Mouse (Mus musculus) left cerebral cortex, postnatal 36 days (tissue): ENCODE data around the gene Tdrd12. TPM values are rescaled to one million over a fixed set of nuclear protein-coding genes. Genes with fewer than 3 reads are reported as not detected.
"Not testable (repeated sequence)": the region's sequence is repeated elsewhere in the genome, so short reads cannot be mapped to it uniquely, and the experiment has no call there.

ENCODE experiments used
- DNase-seq, 2 experiments: peaks; one replicate each; pipeline ENCODE4 v3.0.0; 2021 to 2022; ENCODE audit warnings: low spot score in 2 of 2, mixed read lengths in 1 of 2
- intact Hi-C: fragments of 180-260 bp; cut with DNase I; formaldehyde crosslinking; loops from one replicate; pipeline ENCODE4 v1.15.1; 2025
- total RNA-seq, 2 experiments: library from RNA; stranded (reverse); gene quantifications; 2 replicates each; pipeline ENCODE4 v1.2.3; 2021

Gene Tdrd12
- total RNA-seq, result under 1 TPM; 0.29 to 0.94 TPM

DNA sequence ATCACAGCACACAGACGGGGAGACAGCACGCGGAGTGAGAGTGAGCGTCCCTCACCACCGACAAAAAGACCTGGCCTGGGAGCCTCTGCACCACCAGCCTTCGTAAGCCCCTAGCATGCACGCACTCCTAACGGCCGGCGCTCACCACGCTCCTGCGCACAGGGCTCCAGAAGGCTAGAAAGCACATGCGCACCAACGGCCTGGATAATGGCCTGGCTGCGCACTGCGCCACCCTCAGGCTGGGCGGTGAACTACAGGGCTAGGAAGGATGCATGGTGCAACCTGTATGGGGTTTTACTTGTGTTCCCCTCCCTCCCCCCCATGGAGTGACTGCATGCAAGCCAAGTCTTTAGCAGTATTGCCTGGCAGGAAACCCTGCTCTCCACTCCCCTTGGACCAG is at the start of gene Tdrd12:
Tdrd12 (minus strand) TSS at position 184 of the 400 bp plus-strand sequence.
- DNase-seq, result no peak
- intact Hi-C loops, result no loop called here

DNA sequence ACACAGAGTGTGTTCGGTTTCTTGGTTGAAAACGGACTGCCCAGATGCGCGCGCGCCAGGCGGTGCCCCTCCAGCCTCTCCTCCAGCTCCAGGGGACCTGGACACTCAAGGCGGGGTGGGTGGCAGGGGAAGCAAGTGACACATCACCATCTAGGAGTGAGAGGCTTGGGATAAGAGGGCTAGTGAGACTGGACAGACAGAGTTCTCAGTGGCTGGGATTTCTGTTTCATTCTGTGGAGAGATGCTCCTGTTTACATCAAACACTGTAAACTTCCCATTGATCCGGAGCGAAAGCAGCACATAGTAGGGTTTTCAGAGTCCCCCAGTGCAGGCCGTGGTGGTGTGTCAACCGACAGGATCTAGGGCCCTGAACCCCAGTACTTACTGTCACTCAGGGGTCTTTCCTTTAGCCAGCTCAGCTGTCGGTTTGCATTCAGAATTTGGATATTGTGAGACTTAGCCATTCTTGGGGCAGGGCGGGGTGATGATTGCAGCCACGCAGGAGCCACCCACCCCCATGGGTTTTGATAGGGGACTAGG is 49.4 kb upstream of the Tdrd12 start:
- no peak for DNase-seq
- intact Hi-C loops, result loop anchor here (2.0 kb wide), 1 partner anchor 32 kb away; no protein-coding TSS in a partner anchor

DNA sequence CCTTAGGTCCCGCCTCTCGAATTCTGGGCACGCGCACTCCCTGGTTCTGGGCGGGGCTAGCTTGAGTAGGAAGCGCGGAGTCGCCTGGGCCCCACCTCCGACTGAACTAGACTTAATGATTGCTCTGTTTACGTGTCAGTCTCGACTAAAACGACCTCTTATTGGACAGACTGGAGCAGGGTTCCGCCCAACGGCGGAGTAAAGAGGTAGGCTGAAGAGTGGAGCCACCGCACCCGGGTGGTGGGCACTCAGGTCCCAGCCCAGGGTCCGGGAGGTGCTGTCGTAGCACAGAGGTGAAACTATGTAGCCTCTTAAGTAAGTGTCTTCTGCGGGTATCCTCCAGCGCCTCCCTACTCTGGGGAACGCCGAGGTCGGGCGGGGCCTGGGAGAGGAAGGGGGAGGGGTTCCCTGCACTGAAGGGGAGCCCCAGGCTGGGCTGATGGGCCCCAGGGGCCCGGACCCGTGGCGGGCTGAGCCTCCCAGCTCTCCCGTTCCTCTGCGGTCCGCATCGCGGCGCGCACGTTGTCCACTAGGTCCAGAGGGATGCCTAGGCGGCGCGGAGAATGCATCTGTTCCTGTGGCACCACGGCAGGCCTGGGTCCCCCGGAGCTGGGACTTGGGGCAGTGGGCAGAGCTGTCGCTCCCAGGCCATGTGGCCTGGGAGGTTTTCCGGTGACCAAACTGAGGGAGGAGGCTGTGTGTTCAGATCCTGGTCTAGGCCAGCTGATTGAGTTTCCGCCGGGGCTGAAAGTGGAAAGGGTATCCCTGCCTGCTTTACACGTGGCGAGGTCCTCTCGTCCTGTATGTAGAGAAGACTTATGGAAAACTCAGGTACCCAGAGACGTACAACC is 48.7 kb upstream of the Tdrd12 start, which contains the start of gene Ankrd27:
Ankrd27 (plus strand) TSS at position 190 of the 851 bp plus-strand sequence.
- peak; percentile 92 to 95 for DNase-seq
- intact Hi-C loops, result loop anchor here (2.0 kb wide), 1 partner anchor 31 kb away; no protein-coding TSS in a partner anchor

DNA sequence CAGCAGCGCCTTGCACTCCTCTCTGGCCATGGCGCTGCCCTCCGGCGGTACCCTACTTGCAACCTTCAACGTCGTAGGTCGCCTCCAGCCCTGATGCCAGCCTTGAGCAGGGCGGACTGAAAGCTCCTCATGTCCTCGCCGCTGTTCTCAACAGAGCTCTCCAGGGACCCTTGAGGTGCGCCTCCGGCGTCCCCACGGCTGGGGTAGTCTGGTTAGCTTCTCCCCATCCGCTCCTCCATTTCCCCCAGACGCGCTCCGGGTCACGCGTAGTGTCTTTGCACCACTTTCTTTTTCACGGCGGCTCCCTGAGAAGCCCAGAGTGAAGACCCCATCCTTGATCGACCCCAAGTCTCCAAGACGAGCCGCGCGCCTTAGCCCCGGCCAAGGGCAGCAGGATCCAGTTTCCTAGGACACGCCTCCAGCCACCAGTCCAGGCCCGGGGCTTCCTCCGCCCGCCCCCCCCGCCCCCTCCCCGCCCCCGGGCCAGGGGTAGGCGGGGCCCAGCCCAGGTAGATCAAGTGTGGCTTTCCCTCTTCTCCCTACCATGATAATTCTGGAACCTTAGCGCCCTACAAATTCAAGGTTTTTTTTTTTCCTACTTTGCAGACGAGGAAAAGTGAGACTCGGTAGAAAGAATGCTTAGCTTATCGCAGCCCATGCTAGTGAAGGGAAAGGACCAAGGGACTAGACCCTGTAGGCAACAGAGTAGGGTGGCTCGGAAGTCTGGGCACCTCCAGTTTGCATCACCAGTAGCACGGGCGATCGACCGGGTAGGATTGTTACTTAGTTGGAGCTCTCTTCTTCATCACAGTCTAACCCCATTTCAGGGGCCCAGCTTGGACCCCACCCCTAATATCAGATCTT is 47.9 kb upstream of the Tdrd12 start, which contains the start of gene Rgs9bp:
Rgs9bp (minus strand) TSS at position 392 of the 864 bp plus-strand sequence.
- intact Hi-C loops, result loop anchor here (2.0 kb wide), 1 partner anchor 31 kb away; no protein-coding TSS in a partner anchor
- DNase-seq, result no peak

DNA sequence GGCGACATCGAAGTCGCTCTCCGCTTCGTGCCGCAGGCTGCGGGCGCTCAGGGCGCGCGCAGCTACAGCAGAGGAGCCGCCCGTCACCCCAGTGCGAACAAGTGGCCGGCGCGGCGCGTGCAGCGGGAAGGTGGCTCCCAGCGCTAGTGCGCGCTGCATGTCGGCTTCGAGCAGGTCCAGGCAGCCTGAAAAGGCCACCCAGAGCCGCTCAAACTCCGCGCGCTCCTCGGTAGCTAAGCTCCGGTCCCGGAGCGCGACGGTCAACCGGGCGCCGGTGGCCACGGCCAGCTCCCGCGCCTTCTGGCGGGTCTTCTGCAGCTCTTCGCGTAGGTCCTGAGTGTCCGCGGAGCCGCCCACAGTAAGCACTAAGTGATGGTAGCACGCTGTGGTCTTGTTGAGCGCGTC is 47.2 kb upstream of the Tdrd12 start:
- peak in 1 of 2 experiments; percentile 34 for DNase-seq
- intact Hi-C loops, result no loop called here

DNA sequence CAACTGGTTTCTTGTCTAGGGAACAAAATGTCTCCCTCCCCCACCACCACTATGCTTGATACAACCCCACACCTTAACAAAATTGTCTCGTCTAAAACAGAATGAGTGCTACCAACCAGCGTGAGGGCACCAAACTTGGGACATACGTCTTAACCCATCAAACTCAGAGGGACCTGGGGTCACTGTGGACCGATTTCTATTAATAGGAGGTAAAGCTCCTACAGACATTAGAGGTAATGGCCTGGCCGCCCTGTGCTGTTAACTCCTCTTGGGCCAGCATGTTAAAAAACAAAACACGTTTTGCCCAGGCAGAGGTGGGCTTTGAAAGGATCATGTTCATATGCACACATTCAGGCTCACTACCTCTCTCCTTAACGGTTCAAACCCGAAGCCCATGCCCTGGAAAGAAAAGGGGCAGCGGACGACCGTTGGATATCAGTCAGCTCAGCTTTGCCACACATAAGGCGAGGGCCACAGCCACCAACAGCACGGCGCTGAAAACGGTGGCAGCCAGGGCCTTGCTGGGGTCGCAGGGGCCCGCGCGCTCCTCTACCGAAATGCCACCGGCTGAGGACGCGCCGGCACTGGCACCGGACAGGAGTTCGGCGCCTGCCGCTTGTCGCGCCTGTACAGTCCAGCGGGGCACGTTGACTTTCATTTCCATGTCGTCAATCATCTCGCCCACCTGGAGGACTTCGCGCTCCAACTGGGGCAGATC is 46.7 kb upstream of the Tdrd12 start:
- intact Hi-C loops, result no loop called here
- DNase-seq, result no peak

DNA sequence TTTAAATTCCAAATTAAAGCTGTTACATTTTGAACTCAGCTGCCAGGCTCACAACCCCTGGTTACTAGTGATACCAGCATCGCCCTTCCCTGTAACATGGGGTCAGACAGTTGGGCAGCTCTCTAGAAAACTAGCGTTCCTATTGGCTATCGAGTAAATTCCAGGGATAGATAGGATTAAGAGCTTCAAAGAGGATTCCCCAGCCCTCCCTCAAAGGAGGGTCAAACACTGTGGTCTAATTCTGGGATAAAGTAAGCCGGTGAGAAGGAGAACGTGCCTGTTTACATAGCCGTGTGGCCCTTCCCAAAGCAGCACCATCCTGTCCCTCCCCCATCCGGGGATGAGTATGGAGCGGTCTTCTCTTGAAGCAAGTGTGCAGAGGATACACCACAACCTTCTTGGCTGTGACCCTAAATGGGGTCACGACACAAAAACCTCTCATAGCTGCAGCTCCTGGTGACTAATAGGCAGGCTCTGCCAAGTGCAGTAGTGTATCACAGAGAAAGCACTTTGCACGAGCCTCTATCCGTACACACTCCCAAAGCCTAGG is 46.0 kb upstream of the Tdrd12 start:
- intact Hi-C loops, result no loop called here
- no peak for DNase-seq

DNA sequence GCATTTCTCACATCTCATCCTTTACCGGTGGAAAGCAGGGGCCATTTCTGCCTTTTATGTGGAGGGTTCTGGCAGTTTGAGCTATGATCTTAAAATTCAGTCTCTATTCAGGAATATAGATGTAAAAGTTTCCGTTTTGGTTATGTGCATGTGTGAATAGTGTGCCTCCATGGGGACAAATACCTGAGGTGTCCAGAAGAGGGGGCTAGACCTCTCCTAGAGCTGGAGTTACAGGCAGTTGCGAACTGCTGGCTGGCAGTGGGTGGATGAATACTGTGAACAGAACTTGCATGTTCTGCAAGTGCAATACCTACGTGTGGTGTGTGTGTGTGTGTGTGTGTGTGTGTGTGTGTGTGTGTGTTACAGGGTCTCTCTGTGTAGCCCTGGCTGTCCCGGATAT is 45.2 kb upstream of the Tdrd12 start:
- intact Hi-C loops, result no loop called here
- no peak for DNase-seq

DNA sequence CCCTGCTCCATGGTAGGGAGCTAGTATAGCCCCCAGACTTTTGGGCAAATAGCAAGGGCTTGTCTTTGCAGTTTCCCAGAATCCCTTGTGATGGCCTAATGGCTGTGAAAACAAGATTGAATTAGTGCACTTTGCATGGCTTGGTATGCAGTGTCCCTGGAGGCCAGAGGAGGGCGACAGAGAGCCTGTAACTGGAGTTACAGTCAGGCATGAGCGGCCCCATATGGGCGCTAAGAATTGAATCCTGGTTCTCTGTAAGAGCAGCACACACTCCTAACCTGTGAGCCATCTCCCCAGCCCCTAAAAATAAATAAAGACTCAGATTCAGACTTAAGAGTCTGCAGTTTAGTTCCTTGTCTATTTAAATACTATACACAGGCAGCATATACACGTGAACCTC is 42.3 kb upstream of the Tdrd12 start:
- DNase-seq, result no peak
- intact Hi-C loops, result no loop called here

DNA sequence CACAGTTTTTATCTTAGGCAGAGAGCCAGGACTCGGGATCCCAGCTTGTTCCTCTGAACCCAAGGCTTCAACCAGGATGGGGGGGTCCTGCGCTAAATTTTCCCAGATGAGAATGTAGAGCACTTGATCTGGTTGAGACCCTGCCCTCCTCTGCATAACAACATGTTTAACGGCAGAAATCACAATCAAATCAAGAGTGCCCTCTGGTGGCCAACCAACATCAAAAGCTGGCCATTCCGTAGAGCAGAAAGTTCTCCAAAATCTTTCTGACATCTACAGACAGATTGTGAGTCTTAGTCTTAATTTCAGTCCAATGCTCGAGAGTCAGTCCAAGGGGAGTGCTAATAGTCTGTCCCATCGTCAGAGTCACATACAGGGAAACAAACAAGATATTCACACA is 33.3 kb upstream of the Tdrd12 start:
- intact Hi-C loops, result not testable (repeated sequence)

DNA sequence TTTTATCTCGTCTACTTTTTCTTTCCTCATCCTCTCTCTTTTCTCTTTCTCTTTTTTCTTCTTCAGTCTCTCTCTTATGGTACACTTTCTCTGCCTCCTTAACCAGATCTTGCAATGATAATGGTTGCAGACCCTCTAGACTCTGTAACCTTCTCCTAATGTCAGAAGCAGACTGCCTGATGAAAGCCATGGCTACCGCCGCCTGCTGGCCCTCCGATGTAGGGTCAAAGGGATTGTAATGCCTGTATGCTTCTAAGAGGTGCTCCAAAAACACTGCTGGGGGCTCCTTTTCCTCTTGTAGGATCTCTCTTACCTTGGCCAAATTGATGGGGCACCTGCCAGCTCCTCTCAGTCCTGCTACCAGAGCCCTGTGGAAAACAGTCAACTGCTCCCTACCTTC is 32.2 kb upstream of the Tdrd12 start:
- DNase-seq, intact Hi-C loops: not testable (repeated sequence)

More for the DNA sequence above, 33.3 kb upstream of the Tdrd12 start:
- DNase-seq, result not testable (repeated sequence)

DNA sequence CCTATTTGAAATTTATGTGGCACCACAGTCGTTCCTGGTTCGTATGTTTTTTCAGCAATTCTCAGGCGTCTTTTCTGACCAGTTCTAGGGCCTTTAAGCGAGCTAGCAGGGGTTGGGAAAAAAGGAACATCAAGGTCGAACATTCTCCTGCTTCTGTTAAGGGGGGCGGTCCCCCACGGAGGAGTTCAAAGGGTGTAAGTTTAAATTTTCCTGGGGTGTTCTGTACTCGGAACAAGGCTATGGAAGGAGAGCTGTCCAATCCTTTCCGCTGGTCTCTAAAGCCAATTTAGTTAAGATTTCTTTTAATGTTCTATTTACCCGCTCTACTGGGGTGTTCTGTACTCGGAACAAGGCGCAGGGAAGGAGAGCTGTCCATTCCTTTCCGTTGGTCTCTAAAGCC is 28.4 kb upstream of the Tdrd12 start:
- DNase-seq, intact Hi-C loops: not testable (repeated sequence)

DNA sequence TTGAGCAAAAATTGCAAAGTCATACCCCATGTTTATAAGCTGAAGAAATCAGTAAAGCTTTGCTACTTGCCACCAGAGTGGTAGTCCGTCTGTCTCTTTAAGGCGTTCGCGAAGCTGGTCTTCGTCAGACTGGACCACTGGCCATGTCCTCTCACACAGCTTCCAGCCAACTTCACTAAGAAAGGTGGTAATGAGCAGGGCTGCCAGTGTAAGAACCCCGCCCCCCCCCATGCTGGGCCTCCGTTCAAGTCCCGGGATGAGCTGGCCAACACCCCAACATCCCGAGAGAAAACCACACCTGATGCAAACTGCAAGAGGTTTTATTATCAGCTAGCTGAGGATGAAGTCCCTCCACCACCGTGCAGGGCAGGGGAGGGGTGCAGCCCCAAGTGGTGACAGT is 27.3 kb upstream of the Tdrd12 start:
- intact Hi-C loops, DNase-seq: not testable (repeated sequence)

DNA sequence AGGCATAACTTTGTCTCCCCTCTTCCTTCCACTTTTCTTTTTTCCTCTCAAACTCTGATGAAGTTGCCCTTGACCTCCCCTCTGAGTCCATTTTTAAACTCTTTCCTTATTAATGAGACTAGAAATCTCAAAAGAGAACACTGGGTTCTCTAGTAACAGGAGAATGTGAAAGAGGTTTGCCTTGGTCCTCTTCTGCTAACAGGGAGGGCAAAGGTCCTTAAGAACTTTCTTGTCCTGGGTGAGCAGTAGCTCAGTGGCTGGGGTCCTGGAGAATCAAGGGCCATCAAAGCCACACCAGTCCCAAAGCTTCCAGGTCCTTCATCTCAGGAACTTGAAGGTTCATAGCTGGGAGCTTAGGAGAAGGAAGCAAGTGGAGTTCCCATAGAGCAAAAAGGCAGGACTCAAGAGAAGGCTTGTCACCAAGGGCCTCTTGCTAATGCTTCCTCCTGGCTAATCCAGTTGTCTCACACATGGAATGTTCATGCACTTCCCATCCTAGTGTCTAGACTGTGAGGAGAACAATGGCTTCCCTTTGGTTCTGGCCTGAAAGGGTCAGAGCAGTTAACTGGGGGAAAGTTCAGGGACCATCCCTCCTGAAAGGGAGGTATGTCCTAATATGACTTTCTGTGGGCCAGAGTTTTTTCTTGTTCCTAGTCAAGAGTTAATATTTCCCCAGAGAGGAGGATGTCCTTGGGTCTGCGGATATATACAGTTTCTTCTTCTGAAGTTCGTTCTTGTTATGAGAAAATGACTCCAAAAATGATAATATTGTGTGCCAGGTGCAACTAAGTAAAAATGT is 26.7 kb upstream of the Tdrd12 start:
- intact Hi-C loops, result no loop called here
- no peak for DNase-seq

DNA sequence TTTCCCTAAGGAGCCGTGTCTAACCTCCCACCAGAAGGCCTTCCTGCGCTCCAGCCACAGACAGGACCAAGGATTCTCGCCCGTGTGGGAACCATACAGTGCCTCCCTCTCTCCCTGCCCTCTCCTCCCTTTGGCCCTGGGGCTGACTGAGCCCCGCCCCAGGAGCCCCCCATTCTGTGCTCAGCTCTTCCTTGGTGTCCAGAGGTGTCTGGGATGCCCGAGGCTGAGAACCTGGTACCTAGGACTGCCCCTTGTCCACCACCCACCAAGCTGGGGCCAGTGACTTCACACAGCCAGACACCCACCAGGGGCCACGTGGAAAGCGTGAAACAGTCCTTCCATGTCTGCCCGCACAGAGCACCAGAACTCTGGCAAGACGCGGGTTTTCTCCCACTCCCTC is 25.5 kb upstream of the Tdrd12 start:
- intact Hi-C loops, result no loop called here
- DNase-seq, result no peak

DNA sequence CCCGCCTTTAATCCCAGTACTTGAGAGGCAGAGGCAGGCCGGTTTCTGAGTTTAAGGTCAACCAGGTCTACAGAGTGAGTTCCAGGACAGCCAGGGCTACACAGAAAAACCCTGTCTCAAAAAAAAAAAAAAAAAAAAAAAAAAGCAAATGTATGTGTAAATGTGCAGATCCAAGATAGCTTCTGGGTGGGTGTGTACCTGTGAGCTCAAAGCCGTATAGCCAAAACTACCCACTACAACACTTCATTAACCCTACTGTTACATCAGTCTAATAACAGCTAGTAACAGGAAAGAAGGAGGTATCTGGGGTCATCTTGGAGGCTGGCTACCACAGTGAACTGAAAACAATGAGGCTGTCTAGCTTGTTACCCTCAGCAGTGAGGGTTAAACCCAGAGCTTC is 22.3 kb upstream of the Tdrd12 start:
- intact Hi-C loops, result loop anchor here (10.0 kb wide), 1 partner anchor 225 kb away; the partner anchor contains the start of gene Rhpn2
- DNase-seq, result no peak

DNA sequence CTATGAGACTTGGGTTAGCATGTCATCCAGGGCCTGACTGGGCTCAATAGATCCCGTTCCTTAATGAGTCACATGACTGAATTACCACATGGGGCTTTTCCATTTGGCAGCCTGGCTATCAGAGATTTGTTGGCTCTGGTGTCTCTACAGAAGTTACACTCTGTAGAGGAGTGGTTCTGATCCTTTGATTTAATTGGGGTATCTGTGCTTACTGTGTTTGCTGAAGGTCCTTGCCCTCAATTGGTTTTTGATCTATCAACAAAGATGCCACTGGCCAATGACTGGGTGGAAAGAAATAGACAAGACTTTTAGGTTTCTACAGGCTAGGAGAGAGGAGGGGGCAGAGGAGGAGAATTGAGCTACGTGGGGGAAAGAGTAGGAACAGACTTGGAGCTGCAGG is 21.1 kb upstream of the Tdrd12 start:
- no peak for DNase-seq
- intact Hi-C loops, result loop anchor here (10.0 kb wide), 1 partner anchor 224 kb away; the partner anchor contains the start of gene Rhpn2

DNA sequence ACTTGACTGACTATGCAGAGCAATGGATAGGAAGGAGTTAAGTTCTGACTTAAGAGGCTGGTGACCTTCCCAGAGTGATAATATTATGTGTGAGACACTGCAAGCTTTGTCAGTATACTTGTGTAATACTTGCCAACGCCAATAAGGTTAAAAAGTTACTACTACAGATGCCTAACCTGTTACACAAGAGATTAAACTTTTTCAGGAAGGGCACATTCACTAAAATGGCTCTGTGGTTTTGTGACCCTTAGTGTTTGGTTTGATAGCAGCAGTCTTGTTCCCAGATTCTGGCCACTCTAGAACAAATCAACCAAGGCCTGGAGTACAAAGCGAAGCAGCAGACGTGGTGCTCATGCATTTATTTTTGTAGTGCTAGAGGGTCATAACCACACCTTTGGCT is 20.0 kb upstream of the Tdrd12 start:
- no peak for DNase-seq
- intact Hi-C loops, result loop anchor here (10.0 kb wide), 1 partner anchor 223 kb away; the partner anchor contains the start of gene Rhpn2
